Mouse (Mus musculus) testis, postnatal 10 days (tissue): Measurements from ENCODE around the gene Ung.

Experiments used
- DNase-seq: peaks from one replicate; pipeline ENCODE4 v3.0.0; 2021; ENCODE audit warnings: low spot score

Ung gene

GRCm38 (mm10) chr5:114130698-114131520 lies 723 bp downstream of the Ung start:
- peak; percentile 96 for DNase-seq

- DNase-seq, result peak; percentile 83
These were observed 1.3 kb downstream of the Ung start for GRCm38 (mm10) chr5:114131521-114131840.

GRCm38 (mm10) chr5:114132841-114133240 lies 2.7 kb downstream of the Ung start:
- DNase-seq, result no peak

- DNase-seq, result peak; percentile 85
These were observed 3.9 kb downstream of the Ung start for GRCm38 (mm10) chr5:114134091-114134534.

- no peak for DNase-seq
These were observed 5.3 kb downstream of the Ung start for GRCm38 (mm10) chr5:114135516-114135915.

GRCm38 (mm10) chr5:114137481-114138276 lies 7.5 kb downstream of the Ung start:
- peak; percentile 70 for DNase-seq

- peak; percentile 64 for DNase-seq
These were observed 8.3 kb downstream of the Ung start for GRCm38 (mm10) chr5:114138277-114139164.

- DNase-seq, result peak; percentile 90
These were observed 9.0 kb downstream of the Ung start for GRCm38 (mm10) chr5:114139175-114139574.

- no peak for DNase-seq
These were observed 16.1 kb downstream of the Ung start, which contains the start of gene Acacb for GRCm38 (mm10) chr5:114146028-114146888. Gene Acacb (plus strand): TSS chr5:114146535.

GRCm38 (mm10) chr5:114147043-114147972 lies 17.1 kb downstream of the Ung start:
- DNase-seq, result no peak

GRCm38 (mm10) chr5:114152359-114153092 lies 22.3 kb downstream of the Ung start:
- no peak for DNase-seq

- DNase-seq, result no peak
These were observed 23.3 kb downstream of the Ung start for GRCm38 (mm10) chr5:114153490-114153889.

GRCm38 (mm10) chr5:114154765-114155164 lies 24.6 kb downstream of the Ung start:
- no peak for DNase-seq

GRCm38 (mm10) chr5:114155168-114155933 lies 25.2 kb downstream of the Ung start:
- DNase-seq, result no peak

- no peak for DNase-seq
These were observed 27.1 kb downstream of the Ung start for GRCm38 (mm10) chr5:114157236-114157635.

GRCm38 (mm10) chr5:114161424-114161823 lies 31.2 kb downstream of the Ung start:
- no peak for DNase-seq

GRCm38 (mm10) chr5:114162106-114162815 lies 32.1 kb downstream of the Ung start:
- no peak for DNase-seq
